Mouse (Mus musculus): ENCODE results near the gene Lars2. TPM values are rescaled to one million over a fixed set of nuclear protein-coding genes. Genes with fewer than 3 reads are reported as not detected.
"Not testable (repeated sequence)": the region's sequence is repeated elsewhere in the genome, so short reads cannot be mapped to it uniquely, and the experiment has no call there.

The Lars2 gene
- 1,000 to 10,000 TPM in 1 of 2 experiments, 100 to 1,000 TPM in 1; 631 to 1,180 TPM for polyA plus RNA-seq (2017; shearing (Covaris generic))

DNA sequence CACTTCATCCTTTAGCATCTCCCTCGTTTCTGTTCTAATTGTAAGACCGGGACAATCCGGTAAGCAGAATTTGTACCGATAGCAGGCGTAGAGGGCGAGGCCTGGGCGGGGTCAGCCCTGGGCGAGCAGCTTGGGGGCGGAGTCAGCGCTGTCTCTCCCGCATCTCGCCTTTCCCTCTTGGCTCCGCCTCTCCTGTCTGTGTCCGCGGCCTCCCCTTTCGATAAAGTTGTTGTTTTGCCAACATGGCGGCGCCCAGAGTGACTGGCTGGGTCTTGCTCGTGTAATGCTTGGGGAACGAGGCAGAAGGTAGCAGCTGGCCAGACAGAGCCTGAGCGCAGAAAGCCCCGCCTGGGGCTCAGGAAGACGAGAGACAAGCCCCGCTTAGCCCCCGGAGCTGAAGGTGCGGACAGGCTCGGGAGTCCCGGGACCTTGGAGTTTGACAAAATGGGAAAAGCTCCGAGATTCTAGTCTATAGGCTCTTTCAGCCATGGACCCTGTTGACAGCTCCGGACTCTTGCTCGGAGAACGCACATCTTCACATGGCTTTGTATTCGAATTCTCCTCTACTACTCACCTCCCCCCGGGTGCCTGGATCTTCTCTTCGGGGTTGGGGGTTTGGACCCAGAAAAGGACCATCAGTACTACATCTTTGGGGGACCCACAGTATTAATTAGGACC, at the start of gene Lars2:
TSS of gene Lars2 (plus strand) at position 220 of the 678 bp plus-strand sequence.
- ATAC-seq: peak; percentile 99

DNA sequence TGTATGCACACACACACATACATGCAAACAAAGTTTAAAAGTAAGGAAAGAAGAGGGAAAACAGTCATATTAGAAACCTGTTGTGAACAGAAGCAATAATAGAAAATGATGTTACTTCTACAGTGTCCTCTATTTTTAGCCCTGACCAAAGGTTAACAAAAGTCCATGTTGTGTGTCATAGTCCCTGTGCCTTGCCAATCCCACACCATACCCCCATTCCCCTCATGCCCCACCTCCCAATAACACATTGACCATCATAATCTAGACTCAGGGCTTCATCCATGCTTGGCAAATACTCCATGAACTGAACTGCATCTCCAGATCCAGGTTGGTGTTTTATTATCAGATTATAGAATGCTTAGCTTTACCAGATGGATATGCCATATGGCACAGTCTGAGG, 40.6 kb upstream of the Lars2 start:
- no peak for ATAC-seq

DNA sequence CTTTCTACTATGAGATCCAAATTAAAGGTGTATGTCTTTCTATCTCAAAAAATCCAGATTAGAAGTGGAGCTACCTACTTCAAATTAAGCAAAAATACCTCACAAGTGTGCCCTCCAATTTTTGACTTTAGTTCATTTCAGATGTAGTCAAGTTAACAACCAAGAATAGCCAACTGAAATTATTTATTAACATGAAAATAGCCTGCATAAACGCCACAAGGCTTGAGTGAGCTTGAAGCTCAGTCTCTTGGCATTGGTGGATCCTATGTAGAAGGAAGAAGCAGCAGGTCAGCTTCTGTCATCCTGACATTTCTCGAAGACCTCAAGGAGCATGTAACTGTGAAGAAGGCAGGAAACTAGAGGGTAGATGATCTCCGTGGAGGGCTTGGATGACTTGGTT, 38.4 kb upstream of the Lars2 start:
- no peak for ATAC-seq

DNA sequence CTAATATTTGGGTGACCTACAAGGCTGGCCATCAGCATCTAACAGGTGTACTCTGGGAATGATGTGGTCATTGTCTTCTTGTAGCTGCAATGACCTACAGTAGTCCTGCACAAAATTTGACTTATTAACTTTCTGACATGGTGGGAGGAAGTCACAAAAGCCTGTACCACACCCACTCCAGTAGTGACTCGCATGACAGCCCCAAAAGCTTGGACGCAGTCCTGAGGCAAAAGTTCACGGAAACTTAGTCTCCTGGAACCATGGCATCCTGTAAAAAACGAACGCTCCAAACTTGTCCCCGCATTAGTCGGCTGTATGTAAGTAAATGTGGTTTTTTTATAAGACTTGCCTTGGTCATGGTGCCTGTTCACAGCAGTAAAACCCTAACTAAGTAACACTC, 36.9 kb upstream of the Lars2 start:
- no peak for ATAC-seq

DNA sequence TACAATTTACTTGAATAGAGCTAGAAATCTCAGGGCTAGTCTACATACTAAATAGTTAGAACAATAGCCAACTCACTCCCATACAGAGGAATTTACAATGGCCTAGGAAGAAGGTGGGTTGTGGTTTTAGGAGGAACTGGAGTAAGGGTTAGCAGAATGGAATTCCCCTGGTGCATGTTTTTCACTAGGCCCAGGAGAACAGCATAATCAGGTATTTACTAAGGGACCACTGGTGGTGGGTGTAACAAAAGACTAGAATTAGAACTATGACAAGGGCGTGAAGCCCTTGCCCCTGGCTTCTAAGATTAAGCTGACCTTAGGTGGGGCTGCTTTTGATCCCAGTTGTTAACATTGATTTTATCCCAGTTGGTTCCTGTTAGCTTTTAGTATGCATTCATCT, 36.5 kb upstream of the Lars2 start:
- ATAC-seq: not testable (repeated sequence)

DNA sequence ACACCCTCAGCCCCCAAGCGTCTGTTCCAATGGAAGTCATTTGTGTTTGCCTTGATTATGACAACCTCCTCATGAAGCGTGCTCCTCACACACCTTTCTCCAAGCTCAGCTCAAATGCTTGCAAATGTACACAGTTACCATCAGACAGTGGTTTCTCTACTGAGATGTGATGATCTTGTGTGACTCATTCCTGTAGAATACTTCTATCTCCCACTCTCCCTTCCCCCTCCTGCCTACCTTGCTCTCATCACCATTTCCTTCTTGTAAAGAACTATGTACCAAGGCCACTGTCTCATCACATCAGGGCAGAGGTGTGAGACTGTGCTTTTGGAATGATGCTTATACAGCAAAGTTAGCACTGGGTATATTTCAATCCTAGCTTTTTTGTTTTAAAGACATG, 33.2 kb upstream of the Lars2 start:
- ATAC-seq: peak; percentile 68

DNA sequence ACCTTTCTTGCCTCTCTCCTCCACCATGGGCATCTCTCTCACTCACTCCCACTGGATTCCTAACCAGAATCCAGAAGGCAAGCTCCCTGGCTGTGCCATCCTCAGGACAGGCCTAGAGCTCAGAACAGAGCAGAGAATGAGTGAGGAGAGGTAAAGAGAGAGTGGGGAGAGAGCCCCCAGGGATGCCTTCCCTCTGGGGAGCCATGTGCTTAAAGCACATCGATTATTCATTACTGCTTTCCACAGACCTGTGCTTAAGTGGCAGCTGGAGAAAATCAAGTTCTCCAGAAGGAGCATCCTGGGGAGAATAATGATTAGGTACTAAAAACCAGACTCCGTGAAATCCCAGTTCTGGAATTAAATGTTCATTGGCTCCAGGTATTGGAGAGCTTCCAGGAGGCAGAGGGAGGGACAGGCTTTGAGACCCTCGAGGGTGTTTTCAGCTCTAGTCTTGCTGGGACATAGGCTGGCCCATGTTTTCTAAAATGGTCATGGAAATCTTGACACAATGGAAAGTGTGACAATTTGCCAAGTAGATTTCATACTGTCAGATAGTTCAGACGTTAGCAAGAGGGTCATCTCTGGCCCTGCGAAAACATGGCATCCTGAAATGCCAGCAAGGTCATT, 31.6 kb upstream of the Lars2 start:
- no peak for ATAC-seq

DNA sequence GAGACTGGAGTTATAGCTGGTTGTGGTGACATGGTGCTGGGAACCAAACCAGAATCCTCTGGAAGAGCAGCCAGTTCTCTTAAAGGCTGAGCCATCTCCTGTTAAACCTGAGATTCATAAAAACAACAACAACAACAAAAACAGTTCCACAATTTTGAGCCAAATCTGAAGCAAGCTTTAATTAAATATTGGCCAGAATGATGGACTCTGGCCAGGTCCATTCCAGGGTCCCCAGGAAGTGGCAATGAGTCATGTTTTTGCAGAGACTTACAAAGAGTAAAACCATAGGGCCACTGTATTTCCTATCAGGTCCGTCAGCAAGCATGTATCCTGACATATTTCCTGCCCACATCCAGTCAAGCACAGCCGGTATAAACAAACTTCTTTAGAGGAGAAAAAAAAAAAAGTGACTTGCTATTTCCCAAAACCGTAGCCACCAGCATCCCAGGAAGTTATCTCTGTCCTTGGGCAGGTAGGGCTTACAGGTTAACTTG, 27.0 kb upstream of the Lars2 start:
- no peak for ATAC-seq

DNA sequence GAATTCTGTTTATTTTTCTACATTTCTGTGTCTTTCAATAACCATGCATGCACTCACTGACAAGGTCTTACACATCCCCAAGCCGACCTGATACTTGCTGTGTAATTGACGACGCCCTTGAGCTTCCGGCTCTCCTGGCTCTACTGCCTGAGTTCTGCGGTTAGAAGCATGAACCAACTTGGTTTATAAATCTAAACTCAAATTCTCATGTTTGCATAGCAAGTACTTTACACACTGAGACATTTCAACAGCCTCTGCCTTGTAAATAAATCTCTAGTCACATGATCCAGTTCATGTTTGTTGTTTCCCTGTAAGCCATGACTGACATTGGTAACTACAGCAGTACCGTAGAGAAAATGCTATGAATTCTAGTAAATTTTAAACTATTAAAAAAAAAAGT, 25.5 kb upstream of the Lars2 start:
- no peak for ATAC-seq

DNA sequence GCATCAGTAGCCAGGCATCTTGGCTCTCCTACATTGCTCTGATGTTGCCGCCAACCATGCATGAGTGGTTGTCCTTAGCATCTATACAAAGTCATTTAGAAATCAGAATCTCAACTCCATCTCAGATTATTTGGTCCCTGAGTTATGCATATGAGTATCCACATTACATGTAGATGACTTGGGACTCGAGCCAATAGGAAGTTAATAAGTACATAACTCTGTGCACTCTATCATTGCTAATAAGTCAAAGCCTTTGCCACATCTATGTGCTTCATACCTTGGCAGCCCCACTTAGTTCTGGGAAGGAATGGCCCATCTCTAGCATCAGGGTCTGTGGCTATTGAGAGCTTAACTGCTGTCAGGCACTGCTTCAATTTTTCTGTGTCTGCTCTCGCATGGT, 23.7 kb upstream of the Lars2 start:
- no peak for ATAC-seq

DNA sequence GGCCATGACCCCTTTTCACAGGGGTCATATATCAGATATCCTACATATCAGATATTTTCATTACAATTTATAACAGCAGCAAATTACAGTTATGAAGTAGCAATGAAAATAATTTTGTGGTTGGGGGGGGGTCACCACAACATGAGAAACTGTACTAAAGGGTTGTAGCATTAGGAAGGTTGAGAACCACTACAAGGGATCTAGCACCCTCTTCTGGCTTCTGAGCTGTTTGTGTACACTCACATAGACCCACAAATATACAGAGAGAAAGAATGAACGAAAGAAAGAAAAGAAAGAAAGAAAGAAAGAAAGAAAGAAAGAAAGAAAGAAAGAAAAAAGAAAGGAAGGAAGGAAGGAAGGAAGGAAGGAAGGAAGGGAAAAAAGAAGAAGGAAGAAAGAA, 17.4 kb upstream of the Lars2 start:
- ATAC-seq: not testable (repeated sequence)

DNA sequence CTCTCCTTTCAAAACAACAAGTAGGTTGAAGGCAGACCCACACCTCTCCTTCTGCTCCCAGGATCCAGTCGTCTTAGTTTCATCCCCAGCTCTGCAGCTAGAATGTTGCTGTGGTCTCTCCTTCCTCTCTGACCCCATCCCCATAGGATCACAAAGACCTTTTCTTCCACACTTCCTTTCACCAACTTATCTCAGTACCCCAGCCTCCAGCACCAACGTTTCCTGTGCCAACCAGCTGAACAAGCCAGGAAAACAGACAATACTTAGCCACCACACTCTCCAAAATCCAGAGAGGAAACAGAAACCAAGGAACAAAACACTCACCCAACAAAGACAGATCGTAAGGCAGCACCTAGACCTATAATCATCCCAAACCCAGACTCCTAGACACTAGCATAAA, 6.7 kb upstream of the Lars2 start:
- ATAC-seq: no peak

DNA sequence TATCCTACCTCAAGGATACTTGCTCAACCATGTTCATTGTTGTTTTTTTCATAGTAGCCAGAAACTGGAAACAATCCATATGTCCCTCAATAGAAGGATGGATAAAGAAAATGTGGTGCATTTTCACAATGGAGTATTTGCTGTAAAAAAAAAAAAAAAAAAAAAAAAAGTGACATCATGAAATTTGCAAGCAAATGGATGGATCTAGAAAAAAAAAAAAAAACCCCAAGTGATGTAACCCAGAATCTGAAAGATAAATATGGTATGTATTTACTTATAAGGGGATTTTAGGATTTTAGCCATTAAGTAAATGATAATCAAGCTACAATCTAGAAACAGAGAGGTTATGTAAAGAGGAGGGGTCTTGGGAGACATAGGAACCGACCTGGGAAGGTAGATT, 1.4 kb upstream of the Lars2 start:
- no peak for ATAC-seq

DNA sequence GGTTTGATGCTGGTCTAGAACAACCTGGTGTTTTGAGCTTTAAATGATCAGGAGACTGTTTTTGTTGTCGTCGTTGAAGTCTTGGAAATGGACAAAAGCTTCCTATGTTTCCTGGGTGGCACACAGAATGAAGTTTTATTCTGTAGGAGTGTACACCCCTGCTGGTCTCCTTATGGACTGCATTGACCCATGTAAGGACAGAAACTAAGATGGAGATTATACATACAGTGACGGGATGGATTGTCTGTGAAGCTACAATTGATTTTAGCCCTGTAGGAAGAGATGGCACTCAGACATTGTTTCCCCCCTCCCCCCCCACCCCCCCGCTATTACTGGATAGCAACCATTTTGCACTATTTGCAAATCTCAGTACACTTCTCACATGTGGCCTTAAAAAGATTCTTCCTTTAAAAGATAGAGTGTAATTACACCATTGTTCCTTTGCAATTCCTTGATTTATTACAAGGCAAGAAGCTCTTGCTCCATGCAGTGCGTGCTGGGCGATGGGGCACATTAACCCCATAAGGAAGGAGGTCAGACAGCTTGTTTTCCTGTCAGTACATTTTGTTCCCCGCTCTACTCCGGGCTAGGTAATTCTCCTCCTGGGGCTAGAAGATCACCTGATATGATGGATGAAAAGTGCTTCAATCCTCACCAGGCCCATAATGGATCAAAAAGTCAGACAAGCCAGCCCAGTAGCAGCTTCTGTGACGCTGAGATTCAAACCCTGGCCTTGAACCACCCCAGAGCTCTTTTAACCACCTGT, 602 bp upstream of the Lars2 start:
- ATAC-seq: no peak

DNA sequence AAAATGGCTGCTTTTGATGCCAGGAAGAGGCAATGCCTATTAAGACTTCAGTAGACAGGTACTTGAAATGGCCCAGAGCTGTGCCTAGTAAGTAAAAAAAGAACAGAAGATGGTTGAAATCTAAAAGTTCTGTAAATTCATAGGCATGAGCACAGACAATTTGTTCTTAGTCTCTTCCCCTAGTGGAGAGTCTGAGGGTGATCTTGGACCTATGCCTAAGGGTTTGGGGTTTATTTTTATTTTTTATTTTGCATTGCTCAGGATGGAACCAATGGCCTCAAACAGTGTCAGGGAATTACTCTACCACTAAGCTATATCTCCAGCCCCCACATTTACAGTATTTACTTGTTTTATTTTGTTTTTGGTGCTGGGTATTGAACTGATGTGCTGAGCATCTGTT, 909 bp downstream of the Lars2 start:
- no peak for ATAC-seq

DNA sequence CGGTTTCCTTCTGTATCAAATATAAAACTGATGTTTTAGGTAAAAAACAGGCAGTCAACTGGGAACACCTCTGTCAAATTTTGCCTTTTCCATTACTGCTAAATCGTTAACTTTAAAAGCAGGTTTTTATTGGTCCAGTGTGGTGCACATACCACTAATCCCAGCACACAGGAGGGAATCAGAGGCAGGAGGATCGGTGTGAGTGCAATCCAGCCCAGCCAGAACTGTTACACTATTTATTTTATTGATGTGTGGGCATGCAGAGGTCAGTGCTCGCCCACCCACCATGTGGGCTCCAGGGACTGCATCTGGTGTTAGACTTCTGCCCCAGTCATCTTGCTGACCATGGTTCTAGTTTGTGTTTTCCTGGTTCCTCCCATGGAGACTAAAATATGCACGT, 15.7 kb downstream of the Lars2 start:
- ATAC-seq: no peak

DNA sequence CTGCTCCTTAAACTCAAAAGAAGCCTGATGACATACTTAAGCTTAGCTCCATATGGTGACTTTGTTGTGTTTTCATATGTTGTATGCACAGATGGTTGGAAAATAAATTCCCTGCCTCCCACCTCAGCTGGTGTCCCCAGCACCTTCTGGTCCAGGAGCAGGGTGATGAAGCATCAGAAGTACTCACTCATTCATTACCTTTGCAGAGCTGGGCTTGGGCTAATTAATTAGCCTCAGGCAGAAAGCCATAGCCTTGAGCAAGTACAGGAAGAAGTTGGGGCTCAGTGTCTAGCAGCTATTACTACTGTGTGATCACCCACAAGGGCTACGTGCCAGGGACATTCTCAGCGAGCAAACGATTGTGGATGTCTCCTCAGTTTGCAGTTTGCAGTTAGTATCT, 18.0 kb downstream of the Lars2 start:
- no peak for ATAC-seq

DNA sequence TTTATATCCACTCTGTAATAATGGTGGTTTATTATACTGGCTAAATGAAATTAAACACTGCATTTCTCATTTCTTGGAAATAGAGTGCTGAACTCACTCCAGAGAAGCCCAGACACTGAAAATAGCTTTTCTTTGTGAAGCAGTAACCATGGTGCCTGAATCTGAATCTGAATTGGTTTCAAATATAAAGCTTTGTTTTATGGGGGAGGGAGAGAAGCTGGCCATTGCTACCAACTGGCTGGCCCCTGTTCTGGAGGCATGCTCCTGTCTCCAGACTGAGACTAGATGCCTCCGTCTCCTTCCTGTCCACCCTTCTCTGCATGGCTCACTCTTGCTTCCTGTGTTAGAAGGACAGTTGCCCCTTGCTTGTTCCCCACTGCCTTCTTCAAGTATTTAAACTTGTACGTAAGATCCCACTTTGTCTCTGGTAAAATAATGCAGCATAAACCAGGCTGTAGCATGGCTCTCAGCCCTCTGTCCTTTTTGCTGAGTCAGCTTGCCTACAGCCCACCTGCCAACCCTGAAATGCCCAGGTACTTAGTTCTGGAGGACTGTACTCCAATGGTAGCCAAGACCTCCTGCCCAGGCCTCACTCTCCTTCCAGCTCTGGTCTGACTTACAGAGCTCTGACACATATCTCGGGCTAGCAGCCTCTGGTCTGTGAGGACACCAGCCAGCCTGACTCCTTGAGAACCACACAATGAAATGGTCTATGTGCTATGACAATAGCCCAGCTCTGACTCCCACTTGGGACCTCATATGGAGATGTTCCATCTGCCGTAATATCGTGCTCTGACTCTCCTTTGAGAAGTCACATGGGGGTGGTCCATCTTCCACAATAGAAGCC, 18.8 kb downstream of the Lars2 start:
- ATAC-seq: no peak

DNA sequence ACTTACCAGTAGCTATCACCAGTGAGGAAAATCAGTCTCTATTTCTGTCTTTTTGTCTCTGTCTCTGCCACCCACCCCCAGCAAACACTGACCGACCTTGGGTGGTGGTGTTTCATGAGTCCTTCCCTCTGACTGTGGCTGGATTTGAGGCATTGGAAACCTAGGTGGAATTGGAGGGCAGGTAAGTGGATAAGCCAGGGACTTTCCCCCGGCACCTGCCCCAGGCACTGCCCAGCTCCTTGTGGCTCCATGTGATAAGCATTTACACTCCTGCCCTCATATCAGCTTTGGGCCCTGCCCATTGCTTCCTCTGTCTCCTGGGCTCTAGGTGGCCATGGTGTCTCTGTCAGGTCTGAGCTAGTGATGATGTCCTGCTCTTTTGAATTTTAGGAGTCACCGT, 19.6 kb downstream of the Lars2 start:
- no peak for ATAC-seq

DNA sequence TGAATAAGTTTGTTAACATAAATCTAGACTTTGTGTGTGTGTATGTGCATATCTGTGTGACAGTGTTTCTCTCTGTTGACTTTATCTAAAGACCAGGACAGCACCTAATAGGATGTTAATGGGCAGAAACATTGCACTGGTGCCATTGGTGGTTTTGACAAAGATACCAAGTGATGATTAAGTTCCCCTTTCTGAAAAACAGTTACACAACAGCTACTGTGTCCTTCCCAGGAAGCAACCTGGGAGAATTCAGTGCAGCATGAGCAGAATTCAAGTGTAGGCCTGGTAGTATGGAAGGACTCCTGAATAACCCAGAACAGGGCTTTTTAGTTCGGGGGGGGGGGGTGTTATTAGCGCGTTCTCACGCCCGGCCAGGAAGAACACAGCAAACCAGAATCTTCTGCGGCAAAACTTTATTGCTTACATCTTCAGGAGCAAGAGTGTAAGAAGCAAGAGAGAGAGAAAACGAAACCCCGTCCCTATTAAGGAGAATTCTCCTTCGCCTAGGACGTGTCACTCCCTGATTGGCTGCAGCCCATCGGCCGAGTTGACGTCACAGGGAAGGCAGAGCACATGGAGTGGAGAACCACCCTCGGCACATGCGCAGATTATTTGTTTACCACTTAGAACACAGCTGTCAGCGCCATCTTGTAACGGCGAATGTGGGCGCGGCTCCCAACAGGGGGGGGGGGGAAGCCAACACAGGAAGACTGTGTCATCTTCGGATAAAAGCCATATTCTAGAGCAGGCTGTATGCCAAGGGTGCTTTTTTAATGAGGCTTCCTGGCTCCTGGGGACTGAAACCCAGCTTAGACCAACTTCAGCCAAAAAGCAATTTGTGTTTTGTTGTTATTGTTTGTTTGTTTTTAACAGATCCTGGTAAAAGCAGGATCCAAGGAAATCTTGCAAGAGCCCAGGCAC, 21.6 kb downstream of the Lars2 start:
- not testable (repeated sequence) for ATAC-seq

DNA sequence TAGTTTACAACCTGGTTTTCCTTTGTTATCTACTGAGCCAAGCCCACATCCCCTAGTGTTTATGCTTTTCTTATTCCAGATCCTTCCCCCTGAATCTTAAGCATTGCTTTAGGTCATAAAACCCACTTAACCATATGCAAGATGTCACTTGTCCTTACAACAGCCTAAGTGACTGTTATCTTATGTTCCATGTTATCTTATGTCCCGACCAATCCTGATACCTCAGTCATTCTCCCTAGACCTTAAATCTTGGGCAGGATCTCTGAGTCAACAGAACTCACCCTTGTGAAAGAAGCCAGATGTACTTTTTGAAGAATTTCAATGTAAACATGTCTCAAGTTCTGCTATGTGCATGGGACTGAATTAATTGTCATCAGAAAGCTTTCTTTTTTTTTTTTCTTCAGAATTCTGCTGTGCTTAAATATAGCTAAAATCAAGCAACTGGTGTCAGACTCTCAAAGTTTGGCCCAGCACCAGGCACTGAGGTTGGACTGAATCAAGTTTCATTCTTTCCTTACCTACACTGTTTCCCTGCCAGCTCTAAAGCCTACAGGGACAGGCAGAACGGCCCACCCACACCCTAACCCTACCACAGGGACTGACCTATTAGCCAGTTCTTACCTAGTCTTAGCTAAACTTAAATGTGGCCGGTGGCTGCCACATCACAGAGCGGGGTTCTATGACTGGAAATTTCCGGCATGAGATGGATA, 24.6 kb downstream of the Lars2 start:
- ATAC-seq: no peak
